In genomic region chr14:55014991-55015766, GRCm38 (mm10) we compare ENCODE assay signal across 8 mouse cellular contexts. TPM values are rescaled to one million over a fixed set of nuclear protein-coding genes. Genes with fewer than 3 reads are reported as not detected.
DNase-seq lines count a peak whose midpoint lies in the region; ATAC-seq lines count a peak whose summit lies in the region.

TSS of gene Ngdn (plus strand) at chr14:55015454.

- H3K4me1 ChIP-seq in hindbrain, embryonic 12.5 days: peaks cover 2% of the 10 kb centered on the region; the same call in 1 of the 2 replicates

- ATAC-seq in hindbrain, embryonic 12.5 days (ENCODE audit: low FRiP score): peak; percentile 97

- H3K9ac ChIP-seq in hindbrain, embryonic 12.5 days: peak within 1 kb of the TSS; percentile 73

- peak; percentile 98 for DNase-seq in NIH3T3 (ENCODE audit: low read depth)
- DNase-seq in cerebellum, postnatal 10 days: peak; percentile 99
- peak; percentile 98 to 99 for DNase-seq in frontal cortex, postnatal 10 days (ENCODE audit: low spot score in 2 of 2)
- peak; percentile 99 to 100 for DNase-seq in layer of hippocampus, postnatal 14 days (ENCODE audit: low spot score in 2 of 2)
- DNase-seq in lung, postnatal 14 days: peak; percentile 99
- peak; percentile 99 for DNase-seq in retina, adult 2 months (ENCODE audit: low read depth, low spot score)
- peak; percentile 97 to 99 for DNase-seq in thymus, postnatal 36 days

- under 1% methylated on average over 36 of the region's 36 CpGs for WGBS in hindbrain, embryonic 12.5 days

- peak within 1 kb of the TSS; percentile 85 for H3K4me2 ChIP-seq in hindbrain, embryonic 12.5 days (replicated peaks)

- H3K27me3 ChIP-seq in hindbrain, embryonic 12.5 days: no peaks in the 10 kb centered on the region

- H3K9me3 ChIP-seq in hindbrain, embryonic 12.5 days (replicated peaks): no peaks in the 10 kb centered on the region

- peak within 1 kb of the TSS; percentile 72 for H3K4me3 ChIP-seq in hindbrain, embryonic 12.5 days

- H3K27ac ChIP-seq in hindbrain, embryonic 12.5 days: peak within 1 kb of the TSS; percentile 92

- H3K36me3 ChIP-seq in hindbrain, embryonic 12.5 days: peaks cover 16% of the 10 kb centered on the region

RNA-seq across cellular contexts. Expression of gene Ngdn, which starts in this region (rescaled TPM):
- polyA plus RNA-seq in hindbrain, embryonic 12.5 days (2016; fragmentation: Nextera tagmentation; extraction: Ambion mirVana): 63.2 and 63.4 TPM in 2 replicates
- 10 to 100 TPM; 28.6 to 33.5 TPM for total RNA-seq in layer of hippocampus, postnatal 14 days (2021)

Comparison
In these comparisons a context has a peak if more than half of its experiments do, and no peak if none do; other contexts are left out.
1. Peak in every context shown above with its lines: DNase-seq, ATAC-seq, H3K4me3 ChIP-seq and H3K27ac ChIP-seq.